Mouse (Mus musculus) erythroblast, embryonic 14.5 days (primary cell): ENCODE measurements around the gene Alkbh8.

ENCODE experiments used
- GATA1 ChIP-seq: IDR thresholded peaks from 2 replicates; pipeline ENCODE4 v1.6.1; 2012; ENCODE audit warnings: low read length, inconsistent platforms, mixed read lengths
- TAL1 ChIP-seq: IDR thresholded peaks from 3 replicates; pipeline ENCODE4 v1.6.1; 2012; ENCODE audit warnings: low read length, inconsistent platforms, mixed read lengths

DNA sequence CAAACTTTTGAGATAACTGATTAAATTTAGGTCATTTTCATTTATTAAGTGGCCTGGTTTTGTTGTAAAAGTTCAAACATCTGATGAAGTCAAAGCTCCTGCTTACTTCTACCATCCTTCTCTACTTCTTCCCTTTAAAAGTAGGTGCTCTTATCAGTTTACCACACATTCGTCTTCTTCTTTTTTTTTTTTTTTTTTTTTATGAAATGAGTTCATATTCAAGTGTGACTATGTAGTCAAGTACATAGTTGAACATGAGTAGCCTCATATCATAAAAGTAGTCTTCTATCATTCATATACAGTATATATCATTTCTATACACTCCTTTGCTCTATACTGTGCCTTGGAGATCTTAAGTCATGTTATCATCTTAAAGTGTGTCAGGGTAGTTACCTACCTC, 11.0 kb downstream of the Alkbh8 start:
- TF ChIP-seq GATA1 (no peak), TAL1 (no peak)
